Comparison of ENCODE assay signal across 11 mouse cellular contexts in genomic region chr1:71673398-71673910, GRCm38 (mm10). TPM values are rescaled to one million over a fixed set of nuclear protein-coding genes. Genes with fewer than 3 reads are reported as not detected.
A peak's percentile ranks its signal among the peaks of the same experiment; 100 is the strongest.
DNase-seq lines count a peak whose midpoint lies in the region; ATAC-seq and TF ChIP-seq lines count a peak whose summit lies in the region.
"Had no signal": no experiment of that assay in that cellular context is flagged by ENCODE, and none has a peak within 500 bp of the region (broad histone marks: within the 10 kb centered on the region; RNA-seq: fewer than 3 reads in every experiment).

No protein-coding gene starts in this region.

- peak overlapping the region; percentile 30; the same call in 1 of the 2 replicates for H3K27ac ChIP-seq in forebrain, postnatal 0 days (ENCODE audit: low read depth, low read length)
- 0 out of 2 replicates have a peak overlapping the region, but pooled peaks have one; percentile 7 for H3K27ac ChIP-seq in midbrain, embryonic 12.5 days (replicated peaks)
- H3K27ac ChIP-seq: heart, adult 2 months had no signal

- peak; percentile 93 for ATAC-seq in forebrain, postnatal 0 days
- peak; percentile 92 for ATAC-seq in midbrain, embryonic 12.5 days (ENCODE audit: low FRiP score, low read depth)

- 0% methylated on average over 3 of the region's 3 CpGs for WGBS in forebrain, postnatal 0 days
- WGBS in midbrain, embryonic 12.5 days = 3% methylated on average over 3 of the region's 3 CpGs

- DNase-seq in brain, embryonic 14.5 days (ENCODE audit: low read depth) = peak; percentile 82
- peak; percentile 67 for DNase-seq in forebrain, postnatal 0 days
- DNase-seq in T-cell, adult 2 months (ENCODE audit: low spot score) = no peak
- no peak for DNase-seq in frontal cortex, postnatal 36 days (ENCODE audit: low spot score in 2 of 2)
- DNase-seq in left cerebral cortex, adult 9 months (ENCODE audit: low spot score in 2 of 2) = no peak
- no peak for DNase-seq in thymus, postnatal 10 days (ENCODE audit: low spot score in 2 of 2)
- DNase-seq: heart, adult 2 months; kidney, adult 11 months had no signal

- no peak for TF ChIP-seq POLR2A in brain, embryonic 14.5 days (IDR thresholded peaks at IDR 0.05; ENCODE audit: borderline replicate concordance, extremely low read depth, insufficient read depth, insufficient read length, poor library complexity, severe bottlenecking)

- TF ChIP-seq CTCF in E14TG2a.4 (conservative IDR thresholded peaks at IDR 0.05; ENCODE audit: low read length) = no peak
- no peak for TF ChIP-seq CTCF in brain, embryonic 14.5 days (IDR thresholded peaks at IDR 0.05; ENCODE audit: borderline replicate concordance, extremely low read depth, insufficient read depth, insufficient read length)
- TF ChIP-seq CTCF in forebrain, postnatal 0 days (IDR thresholded peaks at IDR 0.05; ENCODE audit: low read depth) = no peak

- no peak overlapping the region for H3K4me2 ChIP-seq in forebrain, postnatal 0 days (ENCODE audit: low read depth)
- H3K4me2 ChIP-seq in midbrain, embryonic 12.5 days (replicated peaks) = no peak overlapping the region
- H3K4me2 ChIP-seq: liver, embryonic 11.5 days had no signal

- H3K9ac ChIP-seq in forebrain, postnatal 0 days = no peak overlapping the region
- H3K9ac ChIP-seq in midbrain, embryonic 12.5 days (replicated peaks) = no peak overlapping the region

- peaks cover 20% of the 10 kb centered on the region for H3K9me3 ChIP-seq in E14TG2a.4 (ENCODE audit: low read length)
- H3K9me3 ChIP-seq in forebrain, postnatal 0 days (ENCODE audit: low read length) = no peaks in the 10 kb centered on the region
- no peaks in the 10 kb centered on the region for H3K9me3 ChIP-seq in midbrain, embryonic 12.5 days

- H3K4me1 ChIP-seq in E14TG2a.4 (replicated peaks; ENCODE audit: low read depth, low read length) = peaks cover 49% of the 10 kb centered on the region
- peaks cover 11% of the 10 kb centered on the region for H3K4me1 ChIP-seq in forebrain, postnatal 0 days (ENCODE audit: insufficient read depth)
- H3K4me1 ChIP-seq in midbrain, embryonic 12.5 days = peaks cover 12% of the 10 kb centered on the region

- H3K4me3 ChIP-seq in E14TG2a.4 (replicated peaks; ENCODE audit: low read length) = 0 out of 2 replicates have a peak overlapping the region, but pooled peaks have one; percentile 24
- no peak overlapping the region for H3K4me3 ChIP-seq in forebrain, postnatal 0 days (ENCODE audit: low read depth, low read length)
- H3K4me3 ChIP-seq in midbrain, embryonic 12.5 days = no peak overlapping the region
- H3K4me3 ChIP-seq: heart, adult 2 months had no signal

- H3K36me3 ChIP-seq in E14TG2a.4 (ENCODE audit: insufficient read depth, low read length) = no peaks in the 10 kb centered on the region; the same call in 1 of the 2 replicates
- no peaks in the 10 kb centered on the region for H3K36me3 ChIP-seq in forebrain, postnatal 0 days (ENCODE audit: insufficient read depth)
- no peaks in the 10 kb centered on the region for H3K36me3 ChIP-seq in midbrain, embryonic 12.5 days

- H3K27me3 ChIP-seq in E14TG2a.4 (ENCODE audit: insufficient read depth, low read length) = no peaks in the 10 kb centered on the region
- H3K27me3 ChIP-seq in forebrain, postnatal 0 days (ENCODE audit: insufficient read depth, low read length) = no peaks in the 10 kb centered on the region
- no peaks in the 10 kb centered on the region for H3K27me3 ChIP-seq in midbrain, embryonic 12.5 days

RNA-seq across cellular contexts. Expression of gene Fn1, which starts 20.5 kb away (rescaled TPM):
- 72.1 and 113 TPM in 2 replicates for polyA plus RNA-seq in brain, embryonic 14.5 days (2012; rRNA removed)
- total RNA-seq in forebrain, postnatal 0 days (2014; rRNA removed) = 50.0 and 71.6 TPM in 2 replicates
- 17.2 and 23.4 TPM in 2 replicates for polyA plus RNA-seq in forebrain, postnatal 0 days (2015; fragmentation: Nextera tagmentation; extraction: Ambion mirVana)
- 91.1 and 108 TPM in 2 replicates for polyA plus RNA-seq in midbrain, embryonic 12.5 days (2016; fragmentation: Nextera tagmentation; extraction: Ambion mirVana)

Comparison
In these comparisons a context has a peak if more than half of its experiments do, and no peak if none do; other contexts are left out.
1. DNase-seq: peak in brain, embryonic 14.5 days (single experiment) and forebrain, postnatal 0 days (single experiment); none in T-cell, adult 2 months (single experiment), frontal cortex, postnatal 36 days (0 of 2), left cerebral cortex, adult 9 months (0 of 2) and thymus, postnatal 10 days (0 of 2).